Mouse (Mus musculus): Measurements from ENCODE around the gene Commd2.

The Commd2 gene

DNA sequence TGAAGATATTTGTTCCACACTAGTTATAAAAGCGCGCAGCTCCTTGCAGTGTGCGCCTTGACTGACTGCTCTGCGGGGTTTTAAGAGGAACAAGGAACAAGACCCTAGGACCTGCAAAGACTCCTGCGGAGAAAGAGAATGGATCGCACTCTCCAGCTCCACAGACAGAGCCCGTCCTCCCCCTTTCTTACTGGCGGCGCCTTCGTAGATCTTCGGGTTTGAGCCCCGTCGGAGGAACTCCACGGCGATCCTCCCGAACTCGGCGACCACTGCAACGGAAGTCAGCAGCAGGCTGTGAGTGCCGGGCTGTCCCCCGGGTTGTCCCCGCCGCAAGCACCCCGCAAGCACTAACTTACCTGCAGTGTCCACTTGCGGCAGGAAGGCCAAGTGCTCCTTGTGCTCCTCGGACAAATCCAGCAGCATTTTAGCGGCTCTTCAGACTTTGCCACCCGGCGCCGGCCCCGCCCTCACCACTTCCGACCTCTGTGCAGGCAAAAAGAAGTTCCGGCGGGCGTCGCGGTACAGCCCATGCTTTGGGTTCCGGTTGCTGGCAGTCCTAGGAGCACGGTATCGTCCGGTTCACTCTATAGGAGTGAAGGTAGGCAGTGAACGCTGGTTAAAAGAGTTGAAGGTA is at the start of gene Commd2:
TSS of gene Commd2 (minus strand) at position 485 of the 634 bp plus-strand sequence.
- peak; percentile 65 for DNase-seq (ENCODE audit: low read depth)

DNA sequence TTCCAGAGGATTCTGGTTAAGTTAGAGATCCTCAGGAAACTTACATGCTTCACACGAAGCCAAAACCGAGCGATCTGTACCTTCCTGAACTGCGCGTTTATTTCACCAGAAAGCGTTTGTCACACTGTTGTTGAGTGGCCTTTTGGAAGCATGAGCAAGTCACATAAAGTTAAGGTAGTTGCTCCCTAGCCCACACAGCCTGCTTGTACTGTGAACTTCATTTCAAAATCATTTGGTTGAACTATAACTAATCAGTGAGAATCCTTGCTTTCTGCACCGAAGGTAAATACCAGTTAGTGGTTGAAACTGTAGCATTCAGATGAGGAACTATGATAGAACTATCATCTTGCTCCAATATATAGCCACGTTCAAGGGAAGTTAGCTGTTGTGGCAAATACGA is 45.3 kb upstream of the Commd2 start:
- no peak for DNase-seq (ENCODE audit: low read depth)

DNA sequence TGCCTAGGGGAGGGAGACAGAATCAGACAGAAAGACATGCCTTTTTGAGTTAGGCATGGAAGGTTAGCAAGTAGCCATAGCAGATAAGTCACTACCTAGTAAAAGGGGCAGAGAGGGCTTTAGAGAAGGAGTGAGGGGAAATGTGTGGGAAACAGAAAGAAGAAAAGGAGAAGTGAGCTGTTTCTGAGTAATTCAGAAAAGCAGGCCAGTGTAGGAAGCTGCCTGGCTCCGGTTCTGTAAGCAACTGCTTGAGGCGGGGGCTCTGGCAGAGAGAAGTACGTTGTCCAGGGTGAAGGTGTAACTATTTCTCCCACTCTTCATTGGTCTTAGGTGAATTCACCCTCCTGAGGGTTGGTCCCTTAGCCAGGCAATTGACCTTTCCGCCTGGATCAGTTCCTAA is 44.7 kb upstream of the Commd2 start:
- DNase-seq (ENCODE audit: low read depth) = no peak

DNA sequence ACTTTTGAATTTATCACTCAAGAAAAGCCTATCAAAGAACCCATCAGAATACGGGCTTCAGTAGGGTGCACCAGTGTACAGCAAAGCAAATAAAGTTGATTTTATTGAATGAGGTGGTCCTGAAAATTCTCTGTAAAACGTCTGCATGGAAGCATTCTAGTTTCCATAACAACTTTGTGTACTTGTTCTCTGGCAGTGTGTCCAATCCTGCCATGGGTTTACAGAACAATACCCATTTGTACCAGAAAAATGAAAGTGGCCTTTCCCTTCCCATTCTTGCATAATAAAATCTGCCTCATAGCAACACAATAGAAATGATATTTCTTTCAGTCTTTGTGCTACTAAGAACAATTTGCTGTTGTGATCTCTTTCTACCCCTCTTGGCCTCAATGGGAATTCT is 41.2 kb upstream of the Commd2 start, which contains the start of gene Ankub1:
TSS of gene Ankub1 (minus strand) at position 81 of the 400 bp plus-strand sequence.
- DNase-seq (ENCODE audit: low read depth) = peak; percentile 1

DNA sequence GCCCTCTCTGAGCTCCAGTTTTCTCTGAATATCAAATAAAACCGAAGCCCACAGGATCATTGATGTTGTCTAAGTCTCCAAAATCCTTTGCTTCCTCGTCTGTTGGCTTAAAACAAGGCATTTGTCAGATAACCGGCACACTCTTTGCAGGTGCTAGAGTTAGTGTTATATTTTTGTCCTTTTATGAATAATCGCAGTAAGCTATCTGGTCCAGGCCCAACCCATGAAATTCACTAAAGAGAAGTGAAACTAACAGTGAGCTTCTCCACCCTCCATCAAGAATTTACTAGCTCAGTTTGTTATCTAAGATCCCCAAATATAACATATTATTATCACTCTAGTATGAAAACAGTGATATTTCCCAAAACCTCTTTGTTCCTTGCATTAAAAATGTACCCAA is 40.3 kb upstream of the Commd2 start:
- DNase-seq (ENCODE audit: low read depth) = no peak

DNA sequence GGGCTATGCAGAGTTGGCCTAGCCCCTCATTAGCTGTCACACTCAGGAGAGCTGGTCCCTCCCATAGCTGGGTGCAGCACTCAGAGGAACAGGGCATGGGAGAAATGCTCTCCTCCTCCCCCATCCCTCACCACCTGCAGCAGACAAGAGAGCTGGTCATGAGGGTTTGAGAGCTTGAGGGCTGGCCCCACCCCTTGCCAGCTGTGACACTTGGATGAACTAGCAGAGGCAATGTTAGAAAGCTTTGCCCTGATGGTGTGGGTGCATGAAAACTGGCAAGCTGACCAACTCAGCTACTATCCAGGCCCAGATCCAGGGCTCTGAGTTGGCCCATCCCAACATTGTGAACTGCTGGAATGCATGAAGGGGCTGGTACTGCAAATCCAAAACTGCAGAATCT is 26.3 kb upstream of the Commd2 start:
- DNase-seq (ENCODE audit: low read depth) = no peak

DNA sequence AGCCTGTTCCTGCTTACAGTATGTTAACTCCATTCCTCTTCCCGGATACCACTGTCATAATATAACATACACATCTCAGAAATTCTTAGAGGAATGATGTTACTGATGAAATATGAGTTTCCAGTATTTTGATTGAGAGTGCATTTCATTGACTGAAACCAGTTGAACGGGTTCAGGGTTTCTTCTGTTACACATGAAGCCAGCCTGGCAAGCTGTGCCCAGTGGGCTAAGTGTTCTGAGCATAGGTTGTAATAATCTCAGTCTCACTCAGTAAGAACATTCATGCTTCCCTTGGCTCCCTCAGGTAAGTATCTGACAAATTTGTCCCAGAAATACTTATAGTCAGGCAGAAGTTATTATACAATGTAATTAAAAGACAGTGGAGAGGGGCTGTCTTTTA is 22.6 kb upstream of the Commd2 start:
- no peak for DNase-seq (ENCODE audit: low read depth)

DNA sequence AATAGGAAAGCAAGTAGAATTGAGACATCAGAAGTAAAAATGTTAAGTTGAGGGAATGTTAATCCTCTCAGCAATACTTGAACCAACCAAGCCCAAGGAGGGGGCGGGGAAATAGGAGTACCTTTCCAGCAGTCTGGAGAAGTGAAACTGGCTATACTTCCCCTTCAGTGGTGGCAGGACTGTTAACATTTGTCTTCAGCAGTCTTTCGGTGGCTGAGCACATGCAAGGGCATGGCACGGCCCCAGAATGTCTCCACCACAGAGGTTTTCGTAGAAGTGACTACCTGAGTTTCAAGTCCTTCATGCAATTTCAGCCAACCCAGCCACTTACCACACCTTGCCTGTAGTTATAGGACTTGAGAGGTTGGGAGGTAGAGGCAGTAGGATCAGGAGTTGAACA is 22.1 kb upstream of the Commd2 start:
- DNase-seq (ENCODE audit: low read depth) = no peak

DNA sequence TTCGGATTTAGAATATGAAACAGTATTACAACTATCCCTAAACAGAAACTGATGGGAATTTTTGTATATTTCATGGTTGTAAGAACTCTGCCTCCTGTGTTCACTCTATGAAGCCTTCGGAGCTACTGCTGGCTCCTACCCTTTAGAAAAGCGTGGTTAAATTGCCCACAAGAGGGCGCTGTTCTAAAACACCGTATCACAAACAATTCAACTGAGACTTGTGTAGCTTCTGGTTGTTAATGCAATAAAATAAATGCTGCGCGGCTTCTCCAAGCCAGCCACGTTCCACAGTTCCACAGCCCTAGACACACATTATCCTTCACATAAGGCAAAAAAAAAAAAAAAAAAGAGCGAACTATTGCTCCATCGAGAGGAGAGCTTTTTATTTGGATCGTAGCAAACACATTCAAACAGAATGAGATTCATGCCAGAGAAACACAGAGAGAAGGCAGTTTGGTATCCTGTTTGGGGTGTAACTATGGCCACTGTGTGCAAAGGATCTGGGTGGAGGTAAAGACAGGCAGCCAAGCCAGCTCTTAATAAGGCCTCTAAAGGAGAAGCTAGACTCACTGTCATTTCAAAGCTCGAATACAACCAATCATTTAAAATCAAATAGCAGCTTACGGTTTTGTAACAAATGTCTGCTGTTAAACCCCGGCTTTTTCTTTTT is 15.7 kb upstream of the Commd2 start:
- DNase-seq (ENCODE audit: low read depth) = peak; percentile 69

DNA sequence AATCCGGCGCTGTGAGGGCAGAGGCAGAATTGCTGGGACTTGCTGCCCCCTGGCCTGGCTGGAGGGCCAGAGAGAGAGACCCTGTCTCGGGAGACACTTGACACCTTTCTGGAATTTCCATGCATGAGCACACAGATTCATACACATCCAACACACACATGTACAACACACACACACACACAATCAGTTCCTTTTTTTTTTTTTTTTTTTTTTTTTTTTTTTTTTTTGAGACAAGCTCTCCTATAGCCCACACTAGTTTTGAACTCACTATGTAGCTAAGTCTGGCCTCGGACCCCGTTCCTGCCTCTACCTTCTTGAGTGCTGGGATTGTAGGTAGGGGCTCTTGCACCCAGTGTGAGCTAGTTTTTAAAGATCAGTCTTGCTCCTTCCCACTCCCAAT is 14.4 kb upstream of the Commd2 start:
- DNase-seq (ENCODE audit: low read depth) = no peak

DNA sequence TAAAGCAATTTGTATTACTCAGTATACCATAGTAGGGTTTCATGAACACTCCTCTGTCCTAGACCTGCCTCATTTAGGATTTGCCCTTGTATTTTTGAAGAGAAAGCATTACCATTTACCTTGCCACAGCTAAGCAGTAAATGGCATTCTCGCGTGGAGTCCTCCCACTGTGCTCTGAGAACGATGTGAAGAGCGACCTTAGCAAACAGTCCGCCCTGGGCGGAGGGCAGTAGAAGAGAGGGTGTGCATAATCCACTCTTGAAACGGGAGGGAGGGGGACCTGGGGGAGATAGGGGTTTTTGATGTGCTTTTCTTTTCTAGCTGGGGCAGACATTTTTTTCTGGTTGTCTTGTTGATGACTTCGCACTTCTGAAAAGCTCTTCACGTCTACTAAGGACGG is 13.2 kb upstream of the Commd2 start:
- DNase-seq (ENCODE audit: low read depth) = no peak

DNA sequence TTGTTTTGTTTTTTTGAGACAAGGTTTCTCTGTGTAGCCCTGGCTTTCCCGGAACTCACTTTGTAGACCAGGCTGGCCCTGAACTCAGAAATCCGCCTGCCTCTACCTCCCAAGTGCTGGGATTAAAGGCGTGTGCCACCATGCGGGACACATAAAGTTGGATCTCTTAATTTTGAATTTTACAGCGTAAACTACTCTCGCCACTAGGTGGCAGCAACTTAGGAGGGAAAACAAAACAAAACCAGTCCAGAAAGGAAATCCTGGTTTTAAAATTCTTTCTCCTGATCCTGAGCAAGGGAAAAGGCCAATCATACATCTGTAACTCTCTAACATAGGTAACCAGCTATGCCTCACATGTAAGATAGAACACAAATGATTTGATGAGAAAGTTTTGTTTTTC is 12.2 kb upstream of the Commd2 start:
- DNase-seq (ENCODE audit: low read depth) = peak; percentile 44

DNA sequence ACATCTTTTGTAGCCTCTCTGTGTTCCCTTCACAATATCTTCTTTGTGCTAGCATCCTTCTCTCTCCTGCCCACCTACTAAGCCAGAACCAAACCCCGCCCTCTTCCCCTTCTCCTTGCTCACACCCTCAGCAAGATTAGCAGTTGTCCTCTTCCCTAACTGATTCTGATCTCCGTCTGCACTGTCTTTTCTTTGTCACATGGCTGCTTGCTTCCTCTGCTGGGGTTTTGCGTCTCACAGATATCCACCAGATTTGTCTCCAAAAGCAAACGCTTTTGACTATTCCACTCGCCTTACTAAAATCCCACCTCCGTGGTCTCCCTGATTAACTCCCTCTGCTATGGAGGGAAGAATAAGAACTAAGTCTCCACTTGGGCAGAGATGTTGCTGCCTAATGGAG is 7.1 kb upstream of the Commd2 start:
- no peak for DNase-seq (ENCODE audit: low read depth)

DNA sequence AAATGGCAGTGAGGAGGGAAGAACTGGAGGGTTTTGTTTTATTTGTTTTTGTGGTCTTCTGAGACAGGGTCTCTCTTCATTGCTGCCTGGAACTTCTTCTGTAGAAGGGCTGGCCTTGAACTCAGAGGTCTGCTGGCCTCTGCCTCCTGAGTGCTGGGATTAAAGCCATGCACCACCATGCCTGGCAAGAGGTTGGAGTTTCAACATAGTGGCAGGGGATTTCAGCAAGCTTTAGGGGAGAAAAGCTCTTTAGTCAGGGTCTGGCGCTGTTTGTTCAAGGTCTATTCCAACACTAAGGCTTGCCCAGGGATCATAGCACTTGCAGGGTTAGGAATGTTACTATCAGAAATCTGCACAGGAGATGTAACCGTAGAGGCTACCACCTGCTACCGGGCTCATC is 2.1 kb upstream of the Commd2 start:
- DNase-seq (ENCODE audit: low read depth) = no peak

DNA sequence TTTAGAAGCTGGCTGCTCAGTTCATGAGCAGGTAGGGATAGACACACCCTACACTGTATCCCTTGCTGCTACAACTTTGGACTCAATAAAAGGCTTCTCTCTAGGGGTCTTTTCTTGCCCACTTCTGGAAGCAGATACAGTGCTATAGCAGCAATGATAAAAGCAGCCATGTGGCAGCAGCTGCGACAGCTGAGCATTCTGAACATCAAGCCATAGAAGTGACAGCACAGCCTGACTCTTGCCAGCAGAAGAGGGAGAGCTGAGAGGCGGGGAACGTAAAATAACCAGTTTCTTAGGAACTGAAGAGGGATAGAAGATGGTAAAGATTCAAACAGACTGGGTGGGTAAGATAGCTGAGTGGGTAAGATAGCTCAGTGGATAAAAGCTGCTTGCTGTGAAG is 970 bp upstream of the Commd2 start:
- DNase-seq (ENCODE audit: low read depth) = no peak

DNA sequence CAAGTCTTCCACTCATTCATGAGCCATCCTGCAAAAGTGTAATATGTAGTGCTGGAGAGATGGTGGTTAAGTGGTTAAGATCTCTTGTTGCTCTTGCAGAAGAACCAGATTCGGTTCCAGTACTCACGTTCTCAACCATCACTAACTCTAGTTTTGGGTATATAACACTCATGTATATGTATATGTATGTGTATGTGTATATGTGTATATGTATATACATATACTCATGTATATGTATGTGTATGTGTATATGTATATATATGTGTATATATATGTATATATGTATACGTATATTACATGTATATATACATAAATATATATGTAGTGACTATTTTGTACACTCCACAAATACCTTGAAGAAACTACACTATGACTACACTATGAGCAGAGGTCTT is 347 bp upstream of the Commd2 start:
- no peak for DNase-seq (ENCODE audit: low read depth)

DNA sequence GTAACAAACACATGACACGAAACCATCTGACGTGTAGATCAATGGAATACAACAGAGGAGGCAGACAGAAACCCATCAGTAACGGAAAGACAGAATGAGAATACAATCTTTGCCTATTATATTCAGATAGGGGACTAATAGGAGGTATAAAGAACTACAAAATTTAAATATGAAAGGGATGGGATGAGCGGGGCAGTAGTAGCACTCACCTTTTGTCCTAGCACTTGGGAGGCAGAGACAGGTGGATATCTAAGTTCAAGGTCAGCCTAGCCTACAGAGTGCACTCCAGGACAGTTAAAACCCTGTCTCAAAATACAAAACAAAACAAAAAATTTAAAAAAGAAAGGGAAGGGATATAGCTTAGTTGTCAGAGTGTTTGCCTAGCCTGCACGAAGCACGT is 8.3 kb downstream of the Commd2 start:
- DNase-seq (ENCODE audit: low read depth) = no peak

DNA sequence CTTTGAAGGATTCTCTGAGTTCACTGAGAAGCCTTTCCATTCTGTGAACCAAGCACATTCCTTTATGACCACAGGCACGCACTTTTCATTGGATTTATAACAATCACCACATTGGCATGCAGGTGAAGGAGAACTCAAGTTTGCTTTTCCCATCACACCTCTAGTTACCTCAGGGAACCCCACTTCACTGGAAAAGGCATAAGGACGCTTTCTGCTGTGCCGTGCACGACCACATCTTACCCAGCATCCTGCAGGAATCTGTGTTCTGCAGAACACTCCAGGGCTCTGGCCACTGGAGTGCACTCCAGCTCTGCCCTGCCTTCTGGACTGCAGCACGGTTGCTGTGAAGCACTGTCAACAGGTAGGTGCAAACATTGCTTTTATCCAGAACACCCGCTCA is 13.9 kb downstream of the Commd2 start:
- DNase-seq (ENCODE audit: low read depth) = no peak

DNA sequence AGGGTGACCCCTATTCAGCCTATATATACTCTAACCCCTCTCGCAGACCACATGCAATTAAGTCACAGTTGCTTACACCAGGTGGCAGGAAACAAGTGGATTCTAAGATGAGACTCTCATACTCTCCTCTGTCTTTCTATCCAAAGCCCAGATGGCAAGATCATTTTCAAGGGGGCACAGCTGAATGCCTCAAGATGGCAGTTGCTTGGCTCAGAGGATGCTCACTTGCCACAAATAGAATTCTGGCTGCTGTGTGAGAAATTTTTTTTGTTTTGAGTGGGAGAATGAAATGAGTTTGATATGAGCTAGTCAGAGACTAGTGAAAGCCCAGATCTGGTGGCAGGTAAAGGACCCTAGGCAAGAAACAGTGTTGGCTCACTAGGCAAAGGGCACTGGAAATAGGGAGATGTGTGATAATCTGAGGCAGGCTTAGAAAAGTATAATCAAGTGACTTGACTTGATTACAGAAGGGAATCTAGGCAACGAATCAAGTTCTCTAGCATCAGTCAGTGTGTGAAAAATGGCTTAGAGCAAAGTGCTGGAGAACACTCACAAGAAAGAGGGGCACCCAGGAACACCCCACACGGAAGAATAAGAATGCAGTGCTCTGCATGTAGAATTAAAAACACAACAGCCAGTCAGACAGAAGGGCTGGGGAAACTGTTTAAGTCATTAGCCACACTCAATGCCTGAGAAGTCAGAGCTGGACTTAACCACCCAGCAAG is 16.6 kb downstream of the Commd2 start:
- DNase-seq (ENCODE audit: low read depth) = no peak

DNA sequence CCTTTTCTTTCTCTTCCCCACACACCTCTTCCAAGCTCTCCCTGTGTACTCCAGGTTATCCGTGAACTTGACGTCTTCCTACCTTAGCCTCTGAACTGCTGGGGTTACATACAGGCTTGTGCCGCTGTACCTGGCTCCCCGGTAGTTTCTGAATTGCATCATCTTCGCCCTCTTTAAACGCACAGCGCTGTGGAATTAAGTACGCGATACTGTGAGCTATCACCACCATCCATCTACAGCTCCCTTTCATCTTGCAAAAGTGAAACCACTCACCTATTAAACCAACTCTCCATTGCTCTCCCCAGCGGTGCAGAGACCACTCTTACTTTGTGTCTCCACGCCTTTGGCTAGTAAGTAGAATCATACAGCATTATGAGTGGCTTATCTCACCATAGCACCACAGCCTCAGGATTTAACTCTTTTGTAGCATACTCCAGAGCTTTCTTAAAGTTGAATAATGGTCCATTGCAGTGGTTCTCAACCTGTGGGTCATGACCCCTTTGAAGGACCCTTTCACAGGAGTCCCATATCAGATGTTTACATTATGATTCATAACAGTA is 24.5 kb downstream of the Commd2 start:
- no peak for DNase-seq (ENCODE audit: low read depth)

DNA sequence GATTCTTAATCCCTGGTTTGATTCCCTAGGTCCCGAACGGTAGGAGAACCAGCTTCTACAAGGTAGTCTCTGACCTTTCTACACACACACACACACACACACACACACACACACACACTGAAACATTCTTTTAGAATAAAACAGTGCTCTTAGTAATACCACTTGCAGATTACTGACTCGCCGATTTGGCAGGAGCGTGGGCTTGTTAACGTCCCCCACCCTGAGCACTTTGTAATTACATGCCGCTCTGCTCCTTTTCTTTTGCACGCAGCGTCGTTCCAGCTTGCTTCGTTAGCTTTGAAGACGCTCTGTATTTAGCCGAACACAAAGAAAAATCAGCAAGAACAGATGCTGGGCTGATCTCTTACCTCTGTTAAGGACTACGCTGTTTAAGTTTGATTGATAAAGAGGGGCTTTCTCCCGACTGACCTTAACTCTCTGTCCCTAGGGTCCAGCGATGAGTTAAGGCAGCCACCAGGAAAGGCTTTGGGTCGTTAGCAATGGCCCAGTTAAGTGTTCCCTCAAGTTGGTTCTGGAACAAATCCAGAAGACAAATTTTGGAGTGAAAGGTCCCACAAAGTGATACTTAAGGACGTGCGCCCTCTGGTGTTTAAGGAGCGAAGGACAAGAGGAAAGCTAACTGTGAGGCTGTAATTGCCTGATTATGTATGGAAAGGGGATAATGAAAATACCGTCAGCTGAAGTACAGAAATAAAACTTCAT is 26.1 kb downstream of the Commd2 start:
- peak; percentile 60 for DNase-seq (ENCODE audit: low read depth)

DNA sequence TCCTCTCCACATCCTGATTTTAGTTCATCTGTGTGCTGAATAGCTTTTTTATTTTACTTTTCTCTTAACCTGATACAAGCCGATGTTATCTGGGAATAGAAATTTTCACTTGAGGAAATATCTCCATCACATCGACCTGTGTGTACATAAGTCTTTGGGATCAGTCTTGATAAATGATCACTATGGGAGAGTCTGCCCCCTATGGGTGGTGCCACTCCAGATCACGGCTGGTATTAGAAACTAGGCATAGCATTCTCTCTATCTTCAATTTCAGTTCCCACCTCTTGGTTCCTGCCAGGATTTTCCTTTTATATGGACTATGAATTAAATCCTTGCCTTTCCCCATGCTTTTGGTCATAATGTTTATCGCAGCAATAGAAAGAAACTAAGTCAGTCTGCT is 31.8 kb downstream of the Commd2 start:
- DNase-seq (ENCODE audit: low read depth) = no peak
